Mouse (Mus musculus): ENCODE data around the gene Nvl.

- TF ChIP-seq CTCF (IDR thresholded peaks at IDR 0.05; ENCODE audit: low read depth) (no peak), EP300 (IDR thresholded peaks at IDR 0.05; ENCODE audit: low read depth) (no peak)
Observed at GRCm38 (mm10) chr1:181138730-181139129, 5.3 kb downstream of the Nvl start.
